Mouse (Mus musculus) cerebellum, adult 8-10 months (tissue): Measurements from ENCODE around the gene Olfr715.
"Not testable (repeated sequence)": the region's sequence is repeated elsewhere in the genome, so short reads cannot be mapped to it uniquely, and the experiment has no call there.

Source experiments
- DNase-seq: peaks from one replicate; pipeline ENCODE4 v3.0.0; 2022

The Olfr715 gene

DNA sequence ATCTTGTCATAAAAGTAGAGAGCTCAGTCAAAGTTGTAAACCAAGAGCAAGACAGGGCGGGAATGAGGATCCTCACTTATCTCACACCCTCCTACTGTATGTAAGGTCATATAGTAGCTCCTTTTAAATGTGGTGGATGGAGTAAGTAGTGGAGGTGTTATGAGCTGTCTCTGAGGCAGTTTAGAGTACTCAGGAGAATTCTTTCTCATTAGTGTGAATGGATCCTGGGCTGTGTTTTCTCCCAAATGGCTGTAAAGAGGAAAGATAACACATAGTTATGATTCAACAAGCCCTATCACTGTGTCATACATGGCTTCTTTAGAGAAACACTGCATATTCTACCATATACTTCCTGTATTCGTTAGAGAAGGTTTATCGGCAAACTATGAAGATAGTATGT, at the start of gene Olfr715:
TSS of gene Olfr715 (minus strand) at position 101 of the 400 bp plus-strand sequence.
- not testable (repeated sequence) for DNase-seq

- no peak for DNase-seq
These were observed 49.5 kb upstream of the Olfr715 start for GRCm38 (mm10) chr7:107180406-107180805.

- DNase-seq, result no peak
These were observed 35.8 kb upstream of the Olfr715 start, which contains the start of gene Nlrp14 for GRCm38 (mm10) chr7:107166690-107167089. TSS of gene Nlrp14 (plus strand) at chr7:107166990.

- not testable (repeated sequence) for DNase-seq
These were observed 7.1 kb upstream of the Olfr715 start, which contains the start of gene Olfr716 for GRCm38 (mm10) chr7:107138027-107138426. TSS of gene Olfr716 (plus strand) at chr7:107138327.

GRCm38 (mm10) chr7:107110269-107110668, 20.6 kb downstream of the Olfr715 start, which contains the start of gene Olfr715b:
TSS of gene Olfr715b (minus strand) at chr7:107110369.
- not testable (repeated sequence) for DNase-seq

- no peak for DNase-seq
These were observed 38.0 kb downstream of the Olfr715 start, which contains the start of gene Olfr17 for GRCm38 (mm10) chr7:107092920-107093319. TSS of gene Olfr17 (plus strand) at chr7:107093220.
